Mouse (Mus musculus) heart, adult 2 months (tissue): ENCODE measurements at regions not wholly inside any gene's neighbourhood (a gene's known extent, or its start where the extent isn't known, plus 50 kb on each side); places are given as distances from the start of the nearest gene placed in this dataset.

Experiments
- CTCF ChIP-seq: fragments of 200-600 bp; IDR thresholded peaks from 2 replicates; pipeline ENCODE4 v1.8.1; 2022; ENCODE audit warnings: antibody characterized with exemption, mild to moderate bottlenecking, moderate library complexity
- EP300 ChIP-seq: fragments of 200-500 bp; IDR thresholded peaks from 2 replicates; pipeline ENCODE4 v1.6.1; 2011; ENCODE audit warnings: low read depth, low read length, control low read depth; ENCODE audit not compliant: insufficient read depth
- POLR2A ChIP-seq: fragments of 200-500 bp; IDR thresholded peaks from 2 replicates; pipeline ENCODE4 v1.6.1; 2011; ENCODE audit warnings: mild to moderate bottlenecking, low read depth, low read length, control low read depth; ENCODE audit not compliant: insufficient read depth

- TF ChIP-seq POLR2A, result no peak
- no peak for TF ChIP-seq EP300
- TF ChIP-seq CTCF, result no peak
Measured at GRCm38 (mm10) chr14:48736211-48736610, 62.6 kb upstream of the Otx2 start.
